Mouse (Mus musculus) kidney, postnatal 0 days (tissue): ENCODE measurements around the gene Tcerg1l. TPM values are rescaled to one million over a fixed set of nuclear protein-coding genes. Genes with fewer than 3 reads are reported as not detected.

Experiments
- ATAC-seq: fragments of 200-750 bp; cut with Nextera tagmentation; replicated peaks from 2 replicates; pipeline ENCODE4 v1.8.0; 2017; ENCODE audit warnings: low read depth, moderate number of reproducible peaks, moderate TSS enrichment, moderate library complexity; ENCODE audit not compliant: low FRiP score
- DNase-seq: peaks from one replicate; pipeline ENCODE4 v3.0.0-alpha.2; 2016; ENCODE audit warnings: low spot score
- H3K27ac ChIP-seq: fragments of 300-500 bp; sonication (generic); 2 replicates; pipeline ENCODE4 v1.5.1; 2014; ENCODE audit warnings: mild to moderate bottlenecking
- H3K27me3 ChIP-seq: fragments of 300-500 bp; sonication (generic); 2 replicates; pipeline ENCODE4 v1.6.1; 2014; ENCODE audit warnings: low read length, mixed read lengths; ENCODE audit not compliant: insufficient read depth
- H3K36me3 ChIP-seq: fragments of 300-500 bp; sonication (generic); 2 replicates; pipeline ENCODE4 v1.6.1; 2014; ENCODE audit warnings: low read length, mixed read lengths; ENCODE audit not compliant: insufficient read depth
- H3K4me1 ChIP-seq: fragments of 300-500 bp; sonication (generic); replicated peaks from 2 replicates; pipeline ENCODE4 v1.6.1; 2014; ENCODE audit warnings: antibody characterized with exemption, low read length, mixed read lengths; ENCODE audit not compliant: insufficient read depth
- H3K4me2 ChIP-seq: fragments of 300-500 bp; sonication (generic); 2 replicates; pipeline ENCODE4 v1.6.1; 2014; ENCODE audit warnings: mild to moderate bottlenecking, low read length, moderate library complexity, mixed read lengths
- H3K4me3 ChIP-seq: fragments of 300-500 bp; sonication (generic); replicated peaks from 2 replicates; pipeline ENCODE4 v1.5.1; 2014; ENCODE audit warnings: low read depth, low read length
- H3K9ac ChIP-seq: fragments of 300-500 bp; sonication (generic); 2 replicates; pipeline ENCODE4 v1.6.1; 2014; ENCODE audit warnings: low read depth, low read length
- H3K9me3 ChIP-seq: fragments of 300-500 bp; sonication (generic); replicated peaks from 2 replicates; pipeline ENCODE4 v1.6.1; 2016; ENCODE audit warnings: low read length, inconsistent platforms, mixed read lengths
- CTCF ChIP-seq: IDR thresholded peaks from 2 replicates; pipeline ENCODE4 v1.5.1; 2016; ENCODE audit warnings: antibody characterized with exemption, low read depth, mild to moderate bottlenecking, moderate library complexity
- WGBS: fragments of 180-500 bp; shearing (Covaris S2); extraction: QIAGEN DNeasy Blood & Tissue Kit; methylation state at CpG from one replicate; pipeline ENCODE4 v1.1.7; 2014; 5-methylcytosine and 5-hydroxymethylcytosine counted together
- polyA plus RNA-seq: library from polyadenylated mRNA; unstranded; fragments of >200 nt; fragmentation: Nextera tagmentation; extraction: Ambion mirVana; gene quantifications from 2 replicates; pipeline ENCODE4 v1.2.1, GENCODE M21; 2015

Tcerg1l gene
- polyA plus RNA-seq, 1 experiment from 2014 or later = 2.0 TPM

DNA sequence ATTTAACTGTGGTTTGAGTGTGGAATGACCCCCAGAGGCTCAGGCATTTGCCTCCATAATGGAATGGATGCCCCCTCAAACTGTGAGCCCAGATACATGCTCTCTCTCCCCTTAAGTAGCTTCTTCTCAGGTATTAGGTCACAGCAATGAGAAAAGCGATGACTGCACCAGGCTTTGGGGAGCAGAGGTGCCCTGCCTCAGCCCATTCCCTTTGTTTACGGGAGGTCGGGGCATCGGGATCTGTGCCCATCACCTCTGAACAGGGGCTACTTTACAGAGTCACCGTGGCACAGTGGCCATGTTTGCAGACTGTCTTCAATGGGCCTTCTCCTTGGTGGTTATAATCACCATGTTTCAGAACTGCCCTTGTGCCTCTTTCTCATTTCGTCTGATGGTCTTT lies 7.6 kb downstream of the Tcerg1l start:
- Histone ChIP-seq H3K4me2 (no peak overlapping the region), H3K4me1 (no peaks in the 10 kb centered on the region), H3K4me3 (no peak overlapping the region), H3K9me3 (no peaks in the 10 kb centered on the region), H3K27ac (no peak overlapping the region), H3K9ac (no peak overlapping the region), H3K27me3 (no peaks in the 10 kb centered on the region), H3K36me3 (no peaks in the 10 kb centered on the region)
- DNase-seq (no peak), ATAC-seq (no peak)
- TF ChIP-seq CTCF = no peak
- 82% methylated on average over 6 of the region's 6 CpGs for WGBS

GRCm38 (mm10) chr7:138389071-138389470 lies 8.5 kb downstream of the Tcerg1l start:
- H3K4me3 ChIP-seq = no peak overlapping the region
- H3K27ac ChIP-seq = no peak overlapping the region
- no peaks in the 10 kb centered on the region for H3K9me3 ChIP-seq
- ATAC-seq (no peak), DNase-seq (no peak)
- H3K36me3 ChIP-seq = no peaks in the 10 kb centered on the region
- H3K9ac ChIP-seq = no peak overlapping the region
- no peak for TF ChIP-seq CTCF
- WGBS = 70% methylated on average over 3 of the region's 3 CpGs
- no peaks in the 10 kb centered on the region for H3K27me3 ChIP-seq
- no peak overlapping the region for H3K4me2 ChIP-seq
- no peaks in the 10 kb centered on the region for H3K4me1 ChIP-seq

DNA sequence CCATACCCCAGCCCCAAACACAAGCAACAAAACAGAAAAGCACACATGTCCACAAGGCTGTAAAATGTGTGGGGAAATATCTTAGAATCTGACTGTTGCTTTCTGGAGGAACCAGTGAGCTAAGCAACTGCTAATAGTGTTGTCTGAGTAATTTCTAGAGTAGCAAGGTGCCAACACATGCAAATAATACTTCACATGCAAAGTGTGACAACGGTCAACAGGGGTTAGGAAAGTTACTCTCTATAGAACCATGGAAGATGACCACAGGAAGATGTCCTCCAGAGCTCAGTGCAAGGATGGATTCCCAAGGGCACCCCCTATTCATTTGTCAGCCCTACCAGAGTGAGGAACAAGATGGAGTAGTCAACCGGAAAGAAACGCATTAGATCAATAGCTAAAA lies 18.3 kb downstream of the Tcerg1l start:
- H3K27me3 ChIP-seq = no peaks in the 10 kb centered on the region
- no peak for ATAC-seq
- 88% methylated on average over 3 of the region's 3 CpGs for WGBS

GRCm38 (mm10) chr7:138378546-138378945 lies 19.0 kb downstream of the Tcerg1l start:
- H3K9me3 ChIP-seq = no peaks in the 10 kb centered on the region
- DNase-seq = no peak
- no peaks in the 10 kb centered on the region; the same call in 1 of the 2 replicates for H3K4me1 ChIP-seq
- no peak overlapping the region for H3K27ac ChIP-seq
- 84% methylated on average over 4 of the region's 4 CpGs for WGBS
- H3K4me3 ChIP-seq = no peak overlapping the region
- H3K27me3 ChIP-seq = no peaks in the 10 kb centered on the region
- H3K4me2 ChIP-seq = no peak overlapping the region
- no peak for TF ChIP-seq CTCF
- ATAC-seq = no peak
- no peaks in the 10 kb centered on the region for H3K36me3 ChIP-seq
- no peak overlapping the region for H3K9ac ChIP-seq

More for the DNA sequence above, 18.3 kb downstream of the Tcerg1l start:
- H3K4me2 ChIP-seq = no peak overlapping the region
- H3K27ac ChIP-seq = no peak overlapping the region
- no peaks in the 10 kb centered on the region for H3K9me3 ChIP-seq
- TF ChIP-seq CTCF = no peak
- no peak for DNase-seq
- H3K4me1 ChIP-seq = no peaks in the 10 kb centered on the region; the same call in 1 of the 2 replicates
- no peak overlapping the region for H3K9ac ChIP-seq
- no peaks in the 10 kb centered on the region for H3K36me3 ChIP-seq
- H3K4me3 ChIP-seq = no peak overlapping the region

DNA sequence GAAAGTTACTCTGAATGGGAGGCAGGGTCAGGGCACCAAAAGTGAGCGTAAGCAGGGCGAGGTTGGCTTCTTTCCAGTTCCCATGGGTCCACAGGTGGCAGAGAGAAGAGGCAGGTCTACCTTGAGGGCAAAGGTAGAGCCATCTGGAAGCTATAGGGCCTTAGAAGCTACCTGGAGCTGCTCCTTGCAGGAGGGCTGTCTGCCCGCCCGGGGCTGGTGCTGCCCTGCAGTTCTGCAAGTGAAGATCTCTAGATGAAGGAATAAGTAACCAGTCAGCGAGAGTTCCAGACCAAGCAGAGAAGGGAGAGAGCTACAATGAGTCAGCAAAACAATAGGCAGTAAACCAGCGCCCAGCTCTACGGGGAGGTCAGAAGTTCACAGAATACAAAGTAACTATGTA lies 22.0 kb downstream of the Tcerg1l start:
- no peak overlapping the region for H3K4me2 ChIP-seq
- H3K4me3 ChIP-seq = no peak overlapping the region
- H3K27ac ChIP-seq = no peak overlapping the region
- H3K4me1 ChIP-seq = no peaks in the 10 kb centered on the region; the same call in 1 of the 2 replicates
- TF ChIP-seq CTCF = no peak
- H3K9ac ChIP-seq = no peak overlapping the region
- no peaks in the 10 kb centered on the region for H3K36me3 ChIP-seq
- ATAC-seq = peak; percentile 57; the same call in 1 of the 2 replicates
- 38% methylated on average over 7 of the region's 7 CpGs for WGBS
- no peak for DNase-seq
- H3K27me3 ChIP-seq = no peaks in the 10 kb centered on the region
- no peaks in the 10 kb centered on the region for H3K9me3 ChIP-seq

GRCm38 (mm10) chr7:138374376-138374775 lies 23.2 kb downstream of the Tcerg1l start:
- Histone ChIP-seq H3K9ac (no peak overlapping the region), H3K27me3 (no peaks in the 10 kb centered on the region), H3K9me3 (no peaks in the 10 kb centered on the region), H3K27ac (no peak overlapping the region), H3K4me2 (no peak overlapping the region), H3K36me3 (no peaks in the 10 kb centered on the region), H3K4me1 (no peaks in the 10 kb centered on the region; the same call in 1 of the 2 replicates), H3K4me3 (no peak overlapping the region)
- WGBS = 47% methylated on average over 7 of the region's 7 CpGs
- DNase-seq (peak; percentile 9), ATAC-seq (no peak)
- no peak for TF ChIP-seq CTCF

- WGBS = 83% methylated on average over 5 of the region's 5 CpGs
- DNase-seq (no peak), ATAC-seq (no peak)
- no peaks in the 10 kb centered on the region for H3K36me3 ChIP-seq
- TF ChIP-seq CTCF = no peak
- H3K9me3 ChIP-seq = no peaks in the 10 kb centered on the region
- no peaks in the 10 kb centered on the region for H3K27me3 ChIP-seq
- H3K9ac ChIP-seq = no peak overlapping the region
- no peaks in the 10 kb centered on the region; the same call in 1 of the 2 replicates for H3K4me1 ChIP-seq
- H3K4me3 ChIP-seq = no peak overlapping the region
- H3K27ac ChIP-seq = no peak overlapping the region
- no peak overlapping the region for H3K4me2 ChIP-seq
Observed at GRCm38 (mm10) chr7:138373530-138373929, 24.0 kb downstream of the Tcerg1l start.
